Mouse (Mus musculus) G1E (cell line): ENCODE data around the gene Myh9.
"Not testable (repeated sequence)": the region's sequence is repeated elsewhere in the genome, so short reads cannot be mapped to it uniquely, and the experiment has no call there.

Experiments used
- CTCF ChIP-seq: IDR thresholded peaks from 2 replicates; pipeline ENCODE4 v1.5.1; 2012; ENCODE audit warnings: low read depth, low read length, inconsistent platforms, mixed read lengths
- POLR2AphosphoS5 ChIP-seq: IDR thresholded peaks from 2 replicates; pipeline ENCODE4 v1.6.1; 2012; ENCODE audit warnings: low read depth, low read length, inconsistent platforms; ENCODE audit not compliant: insufficient replicate concordance
- TAL1 ChIP-seq: conservative IDR thresholded peaks from 2 replicates; pipeline ENCODE4 v1.6.1; 2012; ENCODE audit warnings: low read depth, low read length, inconsistent platforms, mixed read lengths

DNA sequence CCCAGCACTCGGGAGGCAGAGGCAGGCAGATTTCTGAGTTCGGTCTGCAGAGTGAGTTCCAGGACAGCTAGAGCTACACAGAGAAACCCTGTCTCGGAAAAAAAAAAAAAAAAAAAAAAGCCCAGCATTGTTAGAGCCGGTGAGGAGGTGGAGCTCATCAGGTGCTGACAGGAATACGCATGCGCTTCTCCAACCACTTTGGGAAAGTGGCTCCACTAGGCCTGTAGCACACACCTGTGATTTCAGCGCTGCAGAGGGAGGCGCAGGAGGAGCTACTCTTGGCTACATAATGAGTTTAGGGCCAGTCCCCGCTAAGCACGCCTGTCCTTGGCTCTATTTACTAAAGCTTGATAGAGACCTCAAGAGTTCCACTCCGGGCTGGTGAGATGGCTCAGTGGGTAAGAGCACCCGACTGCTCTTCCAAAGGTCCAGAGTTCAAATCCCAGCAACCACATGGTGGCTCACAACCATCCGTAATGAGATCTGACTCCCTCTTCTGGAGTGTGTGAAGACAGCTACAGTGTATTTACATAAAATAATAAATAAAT is 1.6 kb upstream of the Myh9 start:
- TF ChIP-seq TAL1, CTCF, POLR2AphosphoS5: not testable (repeated sequence)
